Mouse (Mus musculus): ENCODE results near the gene Adgrg2. TPM values are rescaled to one million over a fixed set of nuclear protein-coding genes. Genes with fewer than 3 reads are reported as not detected.
A peak's percentile ranks its signal among the peaks of the same experiment; 100 is the strongest.

Adgrg2 gene
- polyA plus RNA-seq, 1 experiment from 2014 or later = 0.85 TPM

DNA sequence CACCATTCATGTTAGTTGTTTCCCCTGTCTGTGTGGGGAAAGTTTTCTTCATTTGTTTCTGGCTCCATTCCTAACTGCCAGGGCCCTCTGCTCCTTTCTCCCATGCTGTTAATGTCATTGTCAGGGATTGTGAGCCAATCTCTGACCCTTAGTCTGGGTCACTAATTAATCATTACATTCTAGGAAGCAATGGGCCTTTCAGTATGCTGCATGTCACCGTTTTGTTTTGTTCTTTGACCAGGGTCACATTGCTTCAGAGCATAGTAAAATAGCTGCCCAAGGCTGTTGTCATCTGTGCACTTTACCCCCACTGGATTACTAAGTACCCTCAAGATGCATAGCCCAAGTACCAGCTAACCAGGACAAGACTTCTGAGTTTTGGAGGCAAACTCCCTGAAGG lies 36.0 kb downstream of the Adgrg2 start:
- H3K4me1 ChIP-seq (ENCODE audit: control insufficient read depth, insufficient read depth, low read length) = no peaks in the 10 kb centered on the region
- DNase-seq (ENCODE audit: low spot score) (no peak), ATAC-seq (no peak)
- no peak overlapping the region for H3K4me2 ChIP-seq (ENCODE audit: low read length)
- no peaks in the 10 kb centered on the region for H3K9me3 ChIP-seq (replicated peaks; ENCODE audit: control insufficient read depth, low read length)
- no peaks in the 10 kb centered on the region for H3K36me3 ChIP-seq (ENCODE audit: control insufficient read depth, insufficient read depth, low read length)
- 39% methylated on average over 1 of the region's 1 CpGs for WGBS
- no peaks in the 10 kb centered on the region for H3K27me3 ChIP-seq (replicated peaks; ENCODE audit: control insufficient read depth, insufficient read depth, low read length)
- no peak overlapping the region for H3K27ac ChIP-seq (ENCODE audit: low read depth, low read length)
- no peak overlapping the region for H3K9ac ChIP-seq (ENCODE audit: low read length)
- H3K4me3 ChIP-seq (ENCODE audit: low read depth, low read length) = no peak overlapping the region

GRCm38 (mm10) chrX:160426930-160427329 lies 36.4 kb downstream of the Adgrg2 start:
- H3K4me1 ChIP-seq (ENCODE audit: control insufficient read depth, insufficient read depth, low read length) = no peaks in the 10 kb centered on the region
- ATAC-seq (no peak), DNase-seq (ENCODE audit: low spot score) (no peak)
- H3K9ac ChIP-seq (ENCODE audit: low read length) = no peak overlapping the region
- H3K27me3 ChIP-seq (replicated peaks; ENCODE audit: control insufficient read depth, insufficient read depth, low read length) = no peaks in the 10 kb centered on the region
- no peaks in the 10 kb centered on the region for H3K9me3 ChIP-seq (replicated peaks; ENCODE audit: control insufficient read depth, low read length)
- no peaks in the 10 kb centered on the region for H3K36me3 ChIP-seq (ENCODE audit: control insufficient read depth, insufficient read depth, low read length)
- H3K4me3 ChIP-seq (ENCODE audit: low read depth, low read length) = no peak overlapping the region
- no peak overlapping the region for H3K27ac ChIP-seq (ENCODE audit: low read depth, low read length)
- no peak overlapping the region for H3K4me2 ChIP-seq (ENCODE audit: low read length)
- 68% methylated on average over 1 of the region's 1 CpGs for WGBS

DNA sequence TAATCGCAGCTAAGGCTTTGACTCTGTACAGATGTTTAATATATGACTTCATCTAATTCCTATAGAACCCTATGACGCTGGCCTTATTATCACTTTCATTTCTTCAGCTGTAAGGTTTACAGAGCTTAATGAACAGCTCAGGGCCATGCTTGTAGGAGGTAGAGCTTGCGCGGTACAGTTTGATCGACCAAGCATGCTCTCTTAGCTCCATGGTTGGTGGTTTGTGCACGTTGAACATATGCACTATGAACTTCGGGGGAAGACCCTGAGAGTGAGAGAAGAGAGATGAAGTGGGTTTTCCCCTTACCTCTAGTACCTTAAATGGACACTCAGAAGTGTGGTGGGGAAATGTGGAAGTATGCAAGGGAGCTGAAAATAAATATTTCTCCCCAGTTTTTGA lies 41.7 kb downstream of the Adgrg2 start:
- Histone ChIP-seq H3K4me3 (ENCODE audit: low read depth, low read length) (no peak overlapping the region), H3K9ac (ENCODE audit: low read length) (no peak overlapping the region), H3K27ac (ENCODE audit: low read depth, low read length) (no peak overlapping the region), H3K9me3 (replicated peaks; ENCODE audit: control insufficient read depth, low read length) (no peaks in the 10 kb centered on the region), H3K4me1 (ENCODE audit: control insufficient read depth, insufficient read depth, low read length) (no peaks in the 10 kb centered on the region), H3K36me3 (ENCODE audit: control insufficient read depth, insufficient read depth, low read length) (no peaks in the 10 kb centered on the region), H3K27me3 (replicated peaks; ENCODE audit: control insufficient read depth, insufficient read depth, low read length) (no peaks in the 10 kb centered on the region), H3K4me2 (ENCODE audit: low read length) (no peak overlapping the region)
- DNase-seq (ENCODE audit: low spot score) (no peak), ATAC-seq (no peak)
- 93% methylated on average over 7 of the region's 7 CpGs for WGBS

DNA sequence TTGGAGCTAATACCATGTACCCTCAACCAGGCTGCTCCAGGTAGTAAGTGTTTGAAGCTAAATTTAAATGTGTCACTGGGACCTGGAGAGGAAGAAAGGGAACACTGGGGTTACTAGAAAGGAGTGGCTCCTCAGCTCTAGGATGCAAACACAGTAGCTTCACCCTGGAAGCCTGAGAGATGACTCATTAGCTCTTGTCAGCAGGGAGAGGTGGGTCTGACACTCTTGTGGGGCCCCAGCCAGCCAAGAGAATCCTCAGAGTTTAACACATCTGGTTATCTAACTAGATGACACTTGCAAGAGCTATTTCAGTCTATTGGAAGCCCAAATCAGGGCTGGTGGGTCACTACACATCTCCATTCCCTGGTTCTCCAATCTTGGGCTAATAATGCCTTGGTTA lies 50.8 kb downstream of the Adgrg2 start:
- ATAC-seq (no peak), DNase-seq (ENCODE audit: low spot score) (no peak)
- no peaks in the 10 kb centered on the region for H3K9me3 ChIP-seq (replicated peaks; ENCODE audit: control insufficient read depth, low read length)
- no peak overlapping the region for H3K4me3 ChIP-seq (ENCODE audit: low read depth, low read length)
- no peaks in the 10 kb centered on the region for H3K27me3 ChIP-seq (replicated peaks; ENCODE audit: control insufficient read depth, insufficient read depth, low read length)
- H3K4me1 ChIP-seq (ENCODE audit: control insufficient read depth, insufficient read depth, low read length) = no peaks in the 10 kb centered on the region
- H3K9ac ChIP-seq (ENCODE audit: low read length) = no peak overlapping the region
- no peak overlapping the region for H3K4me2 ChIP-seq (ENCODE audit: low read length)
- no peak overlapping the region for H3K27ac ChIP-seq (ENCODE audit: low read depth, low read length)
- no peaks in the 10 kb centered on the region for H3K36me3 ChIP-seq (ENCODE audit: control insufficient read depth, insufficient read depth, low read length)

GRCm38 (mm10) chrX:160448351-160448750 lies 57.9 kb downstream of the Adgrg2 start:
- no peaks in the 10 kb centered on the region for H3K27me3 ChIP-seq (replicated peaks; ENCODE audit: control insufficient read depth, insufficient read depth, low read length)
- no peaks in the 10 kb centered on the region for H3K9me3 ChIP-seq (replicated peaks; ENCODE audit: control insufficient read depth, low read length)
- H3K4me2 ChIP-seq (ENCODE audit: low read length) = no peak overlapping the region
- H3K27ac ChIP-seq (ENCODE audit: low read depth, low read length) = no peak overlapping the region
- H3K4me1 ChIP-seq (ENCODE audit: control insufficient read depth, insufficient read depth, low read length) = no peaks in the 10 kb centered on the region
- H3K36me3 ChIP-seq (ENCODE audit: control insufficient read depth, insufficient read depth, low read length) = no peaks in the 10 kb centered on the region
- H3K9ac ChIP-seq (ENCODE audit: low read length) = no peak overlapping the region
- H3K4me3 ChIP-seq (ENCODE audit: low read depth, low read length) = no peak overlapping the region
- DNase-seq (ENCODE audit: low spot score) (no peak), ATAC-seq (no peak)
- 89% methylated on average over 3 of the region's 3 CpGs for WGBS

DNA sequence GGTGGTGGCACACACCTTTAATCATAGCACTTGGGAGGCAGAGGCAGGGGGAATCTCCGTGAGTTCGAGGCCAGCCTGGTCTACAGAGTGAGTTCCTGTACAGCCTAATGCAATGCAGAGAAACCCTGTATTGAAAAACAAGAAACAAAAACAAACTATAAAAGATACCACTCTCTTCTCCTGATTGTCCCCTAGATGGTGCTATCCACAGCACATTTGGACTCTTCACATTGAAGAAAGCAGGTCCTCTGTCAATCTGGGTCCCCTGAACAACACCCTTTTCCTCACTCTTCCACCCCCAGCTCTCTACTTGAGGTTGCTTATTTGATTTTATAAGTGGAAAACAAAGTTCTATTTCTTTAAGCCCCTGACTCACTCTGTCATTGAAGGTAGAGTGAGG lies 58.9 kb downstream of the Adgrg2 start:
- no peak overlapping the region for H3K4me2 ChIP-seq (ENCODE audit: low read length)
- no peaks in the 10 kb centered on the region for H3K4me1 ChIP-seq (ENCODE audit: control insufficient read depth, insufficient read depth, low read length)
- no peak overlapping the region for H3K9ac ChIP-seq (ENCODE audit: low read length)
- DNase-seq (ENCODE audit: low spot score) = peak; percentile 11
- H3K9me3 ChIP-seq (replicated peaks; ENCODE audit: control insufficient read depth, low read length) = no peaks in the 10 kb centered on the region
- H3K4me3 ChIP-seq (ENCODE audit: low read depth, low read length) = no peak overlapping the region
- no peak overlapping the region for H3K27ac ChIP-seq (ENCODE audit: low read depth, low read length)
- no peak for ATAC-seq
- 79% methylated on average over 2 of the region's 2 CpGs for WGBS
- H3K27me3 ChIP-seq (replicated peaks; ENCODE audit: control insufficient read depth, insufficient read depth, low read length) = no peaks in the 10 kb centered on the region
- no peaks in the 10 kb centered on the region for H3K36me3 ChIP-seq (ENCODE audit: control insufficient read depth, insufficient read depth, low read length)

DNA sequence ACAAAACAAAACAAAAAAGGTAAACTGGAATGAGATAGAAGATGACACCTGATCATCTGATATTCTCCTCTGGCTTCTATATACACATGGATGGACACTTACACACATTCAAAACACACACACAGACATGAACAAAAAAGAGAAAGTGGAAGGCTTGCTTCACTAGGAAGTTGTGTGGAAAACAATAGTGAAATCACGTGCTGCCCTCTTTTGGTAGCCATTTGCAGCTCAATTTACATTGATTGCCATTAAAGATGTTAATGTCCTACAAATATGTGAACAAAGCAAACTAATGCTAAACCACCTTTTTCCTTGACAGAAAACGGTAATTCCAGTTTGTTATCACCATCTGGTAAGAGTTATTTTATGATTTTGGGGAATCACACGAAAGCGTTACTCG lies 65.2 kb downstream of the Adgrg2 start:
- H3K4me1 ChIP-seq (ENCODE audit: control insufficient read depth, insufficient read depth, low read length) = no peaks in the 10 kb centered on the region
- DNase-seq (ENCODE audit: low spot score) = peak; percentile 0
- no peaks in the 10 kb centered on the region for H3K9me3 ChIP-seq (replicated peaks; ENCODE audit: control insufficient read depth, low read length)
- no peak overlapping the region for H3K9ac ChIP-seq (ENCODE audit: low read length)
- H3K27ac ChIP-seq (ENCODE audit: low read depth, low read length) = no peak overlapping the region
- no peak for ATAC-seq
- H3K4me2 ChIP-seq (ENCODE audit: low read length) = no peak overlapping the region
- no peaks in the 10 kb centered on the region for H3K27me3 ChIP-seq (replicated peaks; ENCODE audit: control insufficient read depth, insufficient read depth, low read length)
- no peaks in the 10 kb centered on the region for H3K36me3 ChIP-seq (ENCODE audit: control insufficient read depth, insufficient read depth, low read length)
- WGBS = 70% methylated on average over 5 of the region's 5 CpGs
- no peak overlapping the region for H3K4me3 ChIP-seq (ENCODE audit: low read depth, low read length)

DNA sequence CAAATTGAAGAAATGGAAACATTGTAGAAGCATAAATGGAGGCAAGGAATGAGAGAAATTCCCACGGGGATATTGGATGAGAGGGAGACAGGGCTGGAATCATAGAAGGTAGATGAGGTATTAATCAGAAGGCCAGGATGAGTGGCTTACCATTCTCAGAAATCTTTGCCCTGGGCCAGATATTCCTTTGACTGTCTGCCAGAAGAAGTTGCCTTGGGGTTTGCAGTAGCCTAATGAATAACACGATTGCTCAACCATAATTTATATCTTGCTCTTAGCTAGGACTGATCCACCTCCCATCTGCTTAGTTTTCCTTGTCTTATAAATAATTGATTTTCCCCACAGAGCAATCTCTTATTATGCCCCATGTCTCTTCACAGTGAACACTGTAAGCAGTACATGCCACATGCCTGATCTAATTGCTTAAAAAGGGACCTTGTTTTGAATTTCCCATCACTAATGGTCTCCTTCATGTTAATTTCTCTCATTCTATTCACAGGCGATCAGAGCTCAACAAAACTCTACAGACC lies 80.8 kb downstream of the Adgrg2 start:
- no peak overlapping the region for H3K4me2 ChIP-seq (ENCODE audit: low read length)
- no peak overlapping the region for H3K27ac ChIP-seq (ENCODE audit: low read depth, low read length)
- WGBS = 81% methylated on average over 3 of the region's 3 CpGs
- H3K4me3 ChIP-seq (ENCODE audit: low read depth, low read length) = no peak overlapping the region
- ATAC-seq (no peak), DNase-seq (ENCODE audit: low spot score) (no peak)
- no peak overlapping the region for H3K9ac ChIP-seq (ENCODE audit: low read length)
- H3K27me3 ChIP-seq (replicated peaks; ENCODE audit: control insufficient read depth, insufficient read depth, low read length) = no peaks in the 10 kb centered on the region
- no peaks in the 10 kb centered on the region for H3K36me3 ChIP-seq (ENCODE audit: control insufficient read depth, insufficient read depth, low read length)
- no peaks in the 10 kb centered on the region for H3K4me1 ChIP-seq (ENCODE audit: control insufficient read depth, insufficient read depth, low read length)
- H3K9me3 ChIP-seq (replicated peaks; ENCODE audit: control insufficient read depth, low read length) = no peaks in the 10 kb centered on the region

DNA sequence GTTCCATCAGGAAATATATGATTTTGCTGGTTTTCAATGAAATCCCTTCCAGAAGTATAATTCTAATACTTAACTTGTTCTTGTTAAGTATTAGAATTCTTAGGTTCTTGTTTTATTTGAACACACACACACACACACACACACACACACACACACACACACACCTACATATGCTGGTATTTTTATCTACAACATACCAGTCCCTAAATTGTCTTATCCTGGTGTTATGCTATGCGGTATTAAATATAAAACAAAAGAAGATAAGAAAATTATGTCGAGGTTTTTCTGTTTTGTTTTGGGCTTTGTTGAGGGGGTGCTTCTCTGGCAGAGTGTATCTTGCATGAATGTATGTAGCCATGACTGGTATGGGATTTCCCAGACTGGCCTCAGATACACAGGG lies 99.3 kb downstream of the Adgrg2 start:
- Histone ChIP-seq H3K4me2 (ENCODE audit: low read length) (no peak overlapping the region), H3K36me3 (ENCODE audit: control insufficient read depth, insufficient read depth, low read length) (no peaks in the 10 kb centered on the region), H3K27me3 (replicated peaks; ENCODE audit: control insufficient read depth, insufficient read depth, low read length) (no peaks in the 10 kb centered on the region), H3K9ac (ENCODE audit: low read length) (no peak overlapping the region), H3K27ac (ENCODE audit: low read depth, low read length) (no peak overlapping the region), H3K4me3 (ENCODE audit: low read depth, low read length) (no peak overlapping the region), H3K4me1 (ENCODE audit: control insufficient read depth, insufficient read depth, low read length) (no peaks in the 10 kb centered on the region), H3K9me3 (replicated peaks; ENCODE audit: control insufficient read depth, low read length) (no peaks in the 10 kb centered on the region)
- DNase-seq (ENCODE audit: low spot score) (no peak), ATAC-seq (no peak)
- WGBS = 80% methylated on average over 2 of the region's 2 CpGs

Data from forebrain, embryonic 14.5 days (tissue).